Mouse (Mus musculus) embryo, embryonic 11 days (tissue): ENCODE results near the gene Srms.

ENCODE experiments used
- DNase-seq: peaks from one replicate; pipeline ENCODE4 v3.0.0-alpha.2; 2015

Srms gene

DNA sequence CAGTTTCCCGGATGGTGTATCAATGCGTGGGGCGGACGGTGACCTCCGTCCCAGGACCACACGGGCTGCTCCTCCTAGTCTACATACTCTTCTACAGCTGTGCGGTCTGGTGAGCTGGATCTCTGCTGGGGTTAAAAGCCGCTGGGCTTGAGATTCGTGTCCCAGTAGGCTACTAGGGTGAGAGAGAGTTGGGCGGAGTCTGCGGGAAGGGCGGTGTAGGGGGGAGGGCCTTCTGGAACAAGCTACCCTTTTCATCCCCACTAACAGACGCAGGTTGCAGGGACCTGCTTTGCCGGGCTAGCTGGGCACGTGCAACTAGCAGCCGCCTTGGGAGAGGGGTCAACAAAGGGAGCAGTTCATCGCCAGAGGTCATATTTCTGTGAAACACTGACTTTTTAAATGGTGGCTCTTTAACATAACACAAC is at the start of gene Srms:
Gene Srms, minus strand, starts transcription at position 165 of the 425 bp plus-strand sequence.
- DNase-seq = peak; percentile 54

DNA sequence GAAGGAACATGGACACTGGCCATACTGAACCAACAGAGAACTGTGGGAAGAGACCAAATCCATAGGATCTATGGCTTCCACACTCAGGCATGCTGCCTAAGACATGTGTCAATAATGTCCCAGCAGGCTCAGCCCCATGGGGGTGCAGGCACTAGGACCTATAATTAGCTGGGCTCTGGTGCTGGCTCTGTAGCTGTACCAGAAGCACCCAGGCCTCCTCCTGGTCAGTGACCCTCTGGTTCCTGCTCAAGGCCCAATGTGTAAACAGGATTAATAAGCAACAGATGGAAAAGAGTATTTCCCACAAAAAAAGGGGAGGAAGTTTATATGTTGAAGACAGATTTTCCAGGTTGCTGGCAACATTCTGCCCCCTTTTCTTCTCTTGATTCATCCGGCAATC is 40.3 kb upstream of the Srms start:
- no peak for DNase-seq

DNA sequence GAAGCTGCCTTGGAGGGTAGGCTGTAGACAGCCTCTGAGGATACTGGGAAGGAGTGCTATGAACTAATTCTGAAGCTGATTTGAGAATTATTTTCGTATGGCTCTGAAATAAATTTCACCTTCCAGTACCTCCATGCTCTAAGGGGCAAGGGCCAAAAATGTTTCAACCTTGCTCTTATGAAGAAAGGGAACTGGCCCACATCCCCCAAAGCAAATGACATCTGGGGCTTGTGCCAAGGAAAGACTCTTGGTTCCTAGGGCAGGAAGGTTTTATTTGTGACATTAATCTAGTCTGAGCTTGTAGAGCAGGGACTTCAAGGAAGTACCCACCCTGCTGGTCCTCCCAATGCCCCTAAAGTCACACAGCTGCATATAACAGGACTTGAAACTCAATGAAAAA is 38.9 kb upstream of the Srms start:
- no peak for DNase-seq

DNA sequence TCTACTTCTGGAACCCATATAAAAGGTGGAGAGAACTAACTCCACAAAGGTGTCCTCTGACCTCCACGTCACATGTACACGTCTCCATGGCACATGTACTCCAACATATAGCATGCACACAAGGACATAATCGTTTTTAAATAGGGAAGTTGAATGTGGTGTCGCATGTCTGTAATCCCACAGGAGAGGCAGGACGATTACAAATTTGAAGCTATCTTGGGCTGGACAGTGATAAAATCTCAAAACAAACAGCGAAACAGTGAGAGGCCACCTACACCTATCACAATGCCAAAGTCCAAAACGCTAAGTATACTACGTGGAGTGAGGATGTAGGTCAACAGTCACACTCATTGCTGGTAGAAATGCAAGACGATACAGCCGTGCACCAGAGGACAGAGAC is 36.2 kb upstream of the Srms start:
- no peak for DNase-seq

DNA sequence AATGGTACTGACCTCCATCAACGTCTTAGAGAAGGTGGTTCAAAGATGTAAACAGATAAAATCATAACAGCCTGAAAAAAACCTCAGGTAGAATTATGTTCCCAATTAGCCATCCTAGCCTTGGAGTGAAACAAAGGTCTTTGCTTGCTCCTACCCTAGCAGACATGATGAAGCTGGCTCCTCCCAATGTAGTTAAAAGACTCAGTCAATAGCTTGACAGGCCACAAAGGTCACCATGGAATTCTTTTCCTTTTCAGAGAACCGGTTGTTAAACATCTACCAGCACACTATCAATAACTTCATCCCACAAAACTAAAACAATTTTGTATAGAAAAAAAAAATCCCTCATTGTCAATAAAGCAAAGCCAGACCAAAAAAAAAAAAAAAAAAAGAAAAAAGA is 32.0 kb upstream of the Srms start:
- no peak for DNase-seq

DNA sequence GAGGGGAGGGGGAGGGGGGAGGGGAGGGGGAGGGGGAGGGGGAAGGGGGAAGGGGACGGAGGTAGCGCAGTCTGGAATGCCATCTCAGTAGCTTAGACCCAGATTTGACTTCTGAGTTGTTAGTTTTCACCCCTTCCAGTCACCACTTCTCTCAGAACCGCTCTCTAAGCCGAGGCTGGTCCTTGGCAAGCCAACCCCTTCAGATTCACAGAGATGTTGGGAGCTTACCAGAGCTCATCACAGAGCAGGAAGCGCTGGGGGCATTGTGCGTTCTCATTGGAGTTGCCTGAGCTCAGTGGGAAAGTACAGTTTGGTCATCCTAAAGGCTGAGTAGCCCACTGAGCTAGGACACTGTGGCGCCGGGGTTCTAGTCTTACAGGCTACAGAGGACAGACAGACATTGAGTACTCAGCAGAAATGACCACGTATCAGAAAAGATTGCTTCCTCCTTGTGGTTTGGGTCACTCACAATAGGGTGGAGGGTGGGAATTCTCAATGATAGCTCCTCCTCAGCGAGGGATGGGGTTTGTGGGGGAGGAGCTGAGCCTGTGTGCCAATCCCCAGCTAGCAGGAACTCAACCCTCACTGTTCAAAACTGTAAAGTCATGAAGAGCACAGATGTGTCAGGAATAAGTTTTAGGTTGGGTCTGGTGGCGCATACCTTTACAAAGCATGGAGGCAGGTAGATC is 30.9 kb upstream of the Srms start:
- no peak for DNase-seq

DNA sequence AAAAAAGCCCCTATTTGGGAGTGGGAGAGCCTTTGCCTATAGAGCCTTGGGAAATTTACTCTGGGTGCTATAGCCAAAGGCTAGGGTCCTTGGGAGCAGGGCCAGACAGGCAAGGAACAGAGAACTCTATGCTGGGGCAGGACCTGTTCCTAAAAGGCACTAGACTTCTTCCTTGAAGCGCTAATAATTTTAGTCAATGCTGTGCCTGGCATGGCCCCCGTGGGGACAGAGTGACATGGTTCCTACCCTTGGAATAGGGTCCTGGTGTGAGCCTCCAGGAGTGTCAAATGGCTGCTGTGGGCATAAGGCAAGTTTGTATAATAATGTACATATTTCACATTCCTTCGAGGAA is 29.3 kb upstream of the Srms start:
- no peak for DNase-seq

DNA sequence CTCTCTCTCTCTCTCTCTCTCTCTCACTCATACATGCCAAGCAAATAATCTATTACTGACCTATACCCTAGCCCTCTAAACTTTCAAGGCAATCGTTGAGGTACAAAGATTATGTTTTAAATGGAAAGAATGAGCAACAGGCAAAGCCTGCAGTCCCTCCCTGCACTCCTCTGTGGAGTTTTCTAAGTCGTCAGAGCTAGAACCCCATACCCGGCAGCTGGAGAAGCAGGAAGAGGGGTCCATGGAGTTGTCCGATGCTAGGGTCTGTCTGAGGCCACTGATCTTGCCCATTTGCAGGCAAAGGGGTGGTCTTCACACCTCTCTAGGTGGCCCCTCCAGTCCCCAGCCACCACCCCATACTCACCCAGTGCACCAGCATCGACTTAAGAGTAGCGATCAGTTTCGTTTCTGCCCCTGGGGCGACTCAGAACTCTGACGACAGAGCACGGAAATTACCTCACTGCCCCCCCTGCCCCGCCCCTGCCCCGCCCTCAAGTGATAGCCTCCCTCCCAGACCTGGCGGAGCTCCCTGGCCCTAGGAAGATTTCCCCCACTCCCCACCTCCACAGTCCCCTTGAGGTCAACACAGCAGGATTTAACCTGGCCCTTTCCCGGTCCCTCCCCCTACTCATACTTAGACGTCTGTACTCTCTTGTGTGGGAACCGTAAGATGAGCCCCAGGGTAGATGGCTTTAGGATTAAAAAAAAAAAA is 28.8 kb upstream of the Srms start, which contains the start of gene Helz2:
Gene Helz2, minus strand, starts transcription at position 426 of the 712 bp plus-strand sequence.
- peak; percentile 42 for DNase-seq

DNA sequence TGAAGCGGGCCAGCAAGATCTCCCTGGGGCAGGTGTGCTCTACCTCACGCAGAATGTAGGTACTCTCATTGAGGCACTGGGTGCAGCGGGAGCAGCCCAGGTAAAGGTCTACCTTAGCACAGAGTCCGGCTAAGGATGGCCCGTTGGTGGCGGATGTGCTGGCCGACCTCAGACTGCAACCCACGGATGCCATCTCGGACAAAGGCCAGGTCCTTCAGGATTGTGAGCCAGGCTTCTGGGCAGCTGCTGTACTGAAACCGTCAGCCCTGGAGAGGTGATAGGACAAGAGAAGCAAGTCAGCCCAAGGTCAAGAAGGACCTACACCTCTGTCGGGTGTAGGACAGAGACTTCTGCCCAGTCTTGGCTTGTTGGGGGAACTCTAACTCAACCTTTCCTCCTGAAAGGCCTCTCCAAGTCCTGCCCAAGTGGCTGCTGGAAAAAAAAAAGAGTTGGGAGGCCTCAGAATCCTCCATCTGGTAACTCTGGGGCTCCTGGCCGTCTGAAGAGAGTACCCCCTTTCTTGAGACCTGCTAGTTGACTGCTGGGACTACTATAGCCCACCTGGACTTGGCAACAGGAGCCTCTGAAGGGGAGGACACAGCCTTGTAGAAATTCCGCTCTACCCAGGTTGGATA is 27.9 kb upstream of the Srms start:
- no peak for DNase-seq

DNA sequence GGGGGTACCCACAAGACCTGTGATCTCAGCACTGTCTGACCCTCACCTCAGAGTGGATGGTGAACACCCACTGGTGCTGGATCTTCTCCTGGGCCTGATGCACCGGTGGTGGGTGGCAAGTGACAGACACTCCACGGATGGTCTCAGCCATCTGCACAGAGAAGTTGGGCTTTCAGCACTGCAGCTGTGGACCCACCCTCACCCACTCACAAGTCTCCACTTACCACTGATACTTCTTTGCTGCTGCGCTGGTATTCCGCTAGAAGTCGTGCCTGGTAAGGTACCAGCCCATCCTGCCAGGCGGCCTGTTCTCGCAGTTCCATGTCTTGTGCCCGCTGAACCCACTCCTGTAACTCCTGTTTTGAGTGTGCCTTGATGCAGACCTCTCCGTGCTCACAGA is 26.3 kb upstream of the Srms start:
- DNase-seq = no peak

DNA sequence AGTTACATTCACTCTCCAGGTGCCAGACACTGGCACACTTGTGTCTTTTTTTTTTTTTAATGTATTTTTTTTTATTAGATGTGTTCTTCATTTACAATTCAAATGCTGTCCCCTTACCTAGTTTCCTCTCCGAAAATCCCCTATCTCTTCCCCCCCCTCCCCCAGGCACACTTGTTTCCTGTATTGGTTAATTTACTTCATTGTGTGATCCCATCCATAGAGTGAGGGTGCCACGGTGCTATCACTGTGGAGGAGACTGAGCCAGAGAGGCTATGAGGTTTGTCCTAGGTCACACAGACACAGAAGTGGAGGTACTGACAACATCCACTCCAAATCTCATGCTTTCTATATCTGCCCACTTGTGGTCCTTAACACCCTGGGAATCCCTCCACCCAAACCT is 25.9 kb upstream of the Srms start:
- no peak for DNase-seq

DNA sequence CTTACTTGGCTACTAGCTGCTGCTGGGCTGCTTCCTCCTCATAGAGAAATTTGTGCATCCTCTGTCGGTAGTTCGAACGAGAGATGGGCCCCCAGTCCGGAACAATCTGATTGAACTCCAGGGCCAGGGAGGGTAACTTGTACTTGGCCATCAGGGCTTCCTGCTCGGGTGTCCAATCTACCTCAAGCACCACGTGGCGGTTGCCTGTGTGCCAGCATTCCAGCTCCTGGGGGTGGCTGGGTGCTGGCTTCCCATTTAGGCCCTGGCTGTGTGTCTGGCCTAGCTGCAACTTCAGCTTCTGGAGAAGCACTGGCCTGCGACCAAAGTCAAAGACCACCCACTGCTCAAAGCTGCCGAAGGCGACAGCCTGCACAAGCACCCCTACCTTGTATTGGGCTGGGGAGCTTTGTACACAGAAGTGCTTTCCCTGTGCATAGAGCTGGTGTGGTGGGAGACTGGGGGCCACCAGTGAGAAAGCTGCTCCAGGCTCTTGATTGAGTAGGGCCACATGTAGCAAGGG is 25.2 kb upstream of the Srms start:
- no peak for DNase-seq

DNA sequence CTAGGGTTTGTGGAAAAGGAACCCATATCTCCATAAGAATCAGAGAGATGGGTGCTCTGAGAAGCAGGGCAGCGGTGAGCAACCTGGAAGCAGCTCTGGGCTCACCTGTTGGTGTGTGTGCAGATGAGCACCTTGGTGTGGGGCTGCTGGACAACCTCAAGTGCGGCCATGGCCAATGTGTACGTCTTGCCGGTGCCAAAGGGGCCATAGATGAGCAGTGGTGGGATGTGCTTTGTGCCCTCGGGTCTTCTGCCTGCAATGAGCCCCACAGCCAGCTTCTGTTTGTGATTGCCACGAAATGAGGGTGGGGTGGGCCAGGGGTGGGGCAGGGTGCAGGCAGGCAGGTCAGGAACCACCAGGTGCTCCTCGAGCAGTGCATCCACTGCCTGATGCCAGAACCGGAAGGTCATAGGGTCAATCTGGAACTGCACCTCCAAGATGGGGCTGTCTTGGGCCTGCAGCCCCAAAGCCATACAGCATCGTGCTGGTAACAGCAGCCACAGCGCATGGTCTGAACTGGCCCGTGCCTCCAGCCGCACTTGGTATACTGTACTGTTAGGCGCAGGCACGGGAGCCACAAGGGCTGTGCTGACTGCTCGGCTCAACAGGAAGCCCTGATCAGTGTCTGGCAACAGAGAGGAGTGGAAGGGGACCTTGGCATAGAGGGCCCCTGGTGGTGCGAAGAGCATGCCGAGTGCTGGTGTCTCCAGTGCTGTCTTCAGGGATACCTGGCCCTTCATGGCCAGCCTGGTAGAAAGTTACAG is 24.4 kb upstream of the Srms start:
- no peak for DNase-seq

DNA sequence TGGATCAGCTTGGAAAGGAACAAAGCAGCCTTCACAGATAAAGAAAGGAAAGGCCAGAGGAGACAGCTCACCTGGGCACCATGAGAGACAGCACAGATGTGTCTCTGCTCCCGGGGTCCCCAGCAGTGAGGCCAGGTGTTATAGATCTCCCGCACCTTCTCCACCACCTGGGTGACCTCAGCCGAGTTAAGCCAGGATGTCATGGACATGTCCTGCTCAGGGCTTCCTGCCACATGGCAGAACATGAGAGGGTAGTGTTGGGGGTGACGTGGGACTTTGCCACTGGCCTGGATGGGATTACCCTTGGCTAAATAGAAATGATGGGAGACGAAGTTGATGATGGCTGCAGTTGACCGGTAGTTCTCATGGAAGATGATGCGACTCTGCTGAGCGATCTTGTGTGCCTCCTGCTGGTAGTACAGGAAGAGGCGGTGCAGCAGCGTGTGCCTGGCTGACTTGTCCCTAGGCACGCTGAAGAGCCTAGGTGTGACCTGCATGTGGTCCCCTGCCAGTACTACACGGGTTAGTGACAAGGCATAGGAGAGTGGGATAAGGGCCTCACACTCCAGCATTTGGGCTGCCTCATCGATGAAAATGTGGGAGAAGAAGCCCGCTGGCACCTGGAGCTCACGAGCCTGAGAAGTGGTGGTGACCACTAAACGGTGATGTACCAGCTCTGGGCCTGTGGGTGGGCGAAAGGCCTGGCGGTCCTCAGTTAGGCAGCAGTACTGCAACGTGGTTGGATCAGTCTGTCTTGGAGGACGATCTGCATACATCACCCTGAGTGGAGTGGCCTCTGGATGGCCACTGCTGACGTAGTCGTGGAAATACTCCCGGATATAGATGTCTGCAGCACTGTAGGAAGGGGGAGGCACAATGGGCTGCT is 22.9 kb upstream of the Srms start:
- DNase-seq = no peak

DNA sequence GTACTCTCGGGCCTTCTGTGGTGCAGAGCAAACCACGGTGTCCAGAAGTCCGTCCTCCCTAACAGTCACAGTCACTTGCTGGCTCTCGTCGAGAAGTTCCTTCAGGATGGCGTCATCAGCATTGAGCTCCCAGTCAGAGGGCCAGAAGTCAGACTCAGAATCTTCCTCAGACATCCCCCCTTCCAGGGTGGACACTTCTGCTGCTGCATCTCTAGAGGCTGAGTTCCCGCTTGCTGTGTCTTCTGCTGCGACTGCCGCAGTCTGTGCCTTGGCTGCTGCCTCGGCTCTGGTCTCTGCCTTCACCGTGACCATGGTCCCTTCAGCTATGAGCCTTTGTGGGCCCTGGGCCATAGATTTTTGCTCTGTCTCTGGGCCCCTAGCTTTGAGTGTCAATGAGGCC is 21.7 kb upstream of the Srms start:
- DNase-seq = no peak

DNA sequence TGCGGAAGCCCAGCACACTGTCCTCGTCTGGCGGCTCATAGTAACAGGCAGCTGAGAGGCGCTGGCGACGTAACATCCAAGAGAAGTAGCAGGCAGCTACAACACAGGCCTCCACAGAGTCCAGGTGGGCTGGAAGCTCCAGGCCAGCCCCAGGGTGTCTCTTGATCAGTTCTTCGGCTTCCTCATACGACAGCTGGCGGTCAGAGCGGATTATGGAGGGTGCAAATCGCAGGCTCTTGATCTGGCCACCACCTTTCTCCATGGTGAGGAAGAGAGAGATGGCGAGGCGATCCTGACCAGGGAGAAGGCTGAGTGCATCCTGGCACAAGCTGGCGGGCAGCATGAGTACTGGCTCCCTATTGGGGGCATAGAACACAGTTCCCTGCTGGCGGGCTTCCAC is 20.5 kb upstream of the Srms start:
- DNase-seq = no peak

DNA sequence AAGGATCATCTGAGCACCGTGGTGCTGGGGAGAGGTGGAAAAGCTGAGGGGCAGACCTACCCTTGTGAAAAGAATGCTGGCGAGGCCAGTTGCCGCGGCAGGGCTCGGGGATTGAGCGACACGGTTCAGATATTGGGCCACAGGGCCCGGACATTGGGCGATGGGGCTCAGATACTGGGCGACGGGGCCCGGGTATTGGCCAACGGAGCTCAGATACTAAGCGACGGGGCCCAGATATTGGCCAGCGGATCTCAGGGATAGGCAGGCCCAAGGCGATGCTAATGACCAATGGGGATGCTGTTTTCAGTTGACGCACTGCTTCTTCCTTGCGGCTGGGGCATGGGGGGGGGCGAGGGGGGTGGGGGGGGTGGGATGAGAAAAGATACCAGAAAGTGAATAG is 18.2 kb upstream of the Srms start:
- DNase-seq = no peak

DNA sequence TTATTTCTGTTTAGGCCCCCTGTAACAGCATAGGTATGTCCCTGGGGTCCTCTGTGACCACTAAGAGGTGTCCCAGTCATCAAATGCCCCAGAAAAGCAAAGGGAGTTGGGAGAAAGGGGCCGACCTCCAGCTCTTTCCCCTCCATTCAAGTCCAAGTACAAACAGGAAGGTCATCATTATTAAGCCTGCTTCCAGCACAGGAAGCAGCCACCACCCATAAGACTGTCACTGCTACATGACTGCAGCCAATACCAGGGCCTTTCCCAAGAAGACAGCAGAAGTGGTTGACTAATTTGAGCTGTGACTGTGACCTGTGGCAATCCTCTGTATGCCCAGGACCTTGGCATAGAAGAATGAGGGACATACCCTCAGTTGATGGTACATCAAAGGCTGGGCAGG is 15.3 kb upstream of the Srms start:
- DNase-seq = no peak

DNA sequence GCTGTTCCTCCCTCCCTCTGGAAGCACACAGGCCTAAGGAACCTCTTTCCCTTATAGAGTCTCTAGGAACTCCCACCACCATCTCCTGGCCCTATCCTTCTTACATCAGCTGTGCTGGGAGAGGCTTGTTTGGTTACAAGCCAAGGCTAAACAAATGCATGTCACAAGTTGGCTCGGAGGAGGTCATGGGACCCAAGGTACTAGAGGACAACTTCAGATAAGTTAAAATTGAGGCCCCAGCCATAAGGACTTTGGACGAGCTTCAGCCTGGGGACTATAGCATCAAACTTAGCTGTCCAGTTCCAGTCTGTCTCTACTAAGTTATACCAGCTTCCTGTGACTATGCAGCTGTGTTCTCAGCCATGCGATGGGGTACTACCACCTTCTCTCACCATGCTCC is 14.1 kb upstream of the Srms start:
- DNase-seq = no peak

DNA sequence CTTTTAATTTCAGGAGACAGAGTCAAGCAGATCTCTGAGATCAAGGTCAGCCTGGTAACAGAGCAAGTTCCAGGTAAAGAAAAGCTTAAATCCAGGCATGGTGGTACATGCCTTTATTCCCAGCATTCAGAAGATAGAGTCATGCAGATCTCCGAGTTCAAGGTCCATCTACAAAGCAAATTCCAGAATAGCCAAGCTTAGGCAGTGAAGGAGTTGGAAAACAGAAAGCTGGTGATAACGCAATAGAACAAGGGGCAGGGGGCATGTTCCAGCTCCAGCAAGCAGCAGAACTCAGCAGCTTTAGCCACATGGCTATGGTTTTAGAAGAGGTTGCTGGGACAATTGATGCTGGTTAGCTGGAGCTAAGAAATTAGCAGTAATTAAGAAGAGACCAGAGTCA is 12.0 kb upstream of the Srms start:
- no peak for DNase-seq

DNA sequence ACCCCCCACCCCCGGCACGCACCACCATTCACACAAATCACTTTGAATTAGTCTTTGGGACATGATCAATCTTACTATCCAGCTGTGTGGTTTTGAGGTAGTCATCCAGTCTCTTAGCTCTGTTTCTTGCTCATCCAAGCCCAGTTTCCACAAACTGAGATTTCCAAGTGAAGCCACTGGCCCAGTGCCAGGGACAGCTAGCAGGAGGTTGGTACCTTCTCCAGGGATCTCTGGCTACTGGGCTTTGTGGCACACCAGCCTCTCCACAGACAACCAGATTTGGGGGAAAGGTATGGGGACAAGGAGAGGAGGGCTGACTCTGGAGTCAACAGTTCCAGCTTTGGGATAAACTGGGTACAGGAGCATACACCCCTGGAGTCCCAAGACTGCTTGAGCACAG is 7.4 kb upstream of the Srms start:
- DNase-seq = no peak

DNA sequence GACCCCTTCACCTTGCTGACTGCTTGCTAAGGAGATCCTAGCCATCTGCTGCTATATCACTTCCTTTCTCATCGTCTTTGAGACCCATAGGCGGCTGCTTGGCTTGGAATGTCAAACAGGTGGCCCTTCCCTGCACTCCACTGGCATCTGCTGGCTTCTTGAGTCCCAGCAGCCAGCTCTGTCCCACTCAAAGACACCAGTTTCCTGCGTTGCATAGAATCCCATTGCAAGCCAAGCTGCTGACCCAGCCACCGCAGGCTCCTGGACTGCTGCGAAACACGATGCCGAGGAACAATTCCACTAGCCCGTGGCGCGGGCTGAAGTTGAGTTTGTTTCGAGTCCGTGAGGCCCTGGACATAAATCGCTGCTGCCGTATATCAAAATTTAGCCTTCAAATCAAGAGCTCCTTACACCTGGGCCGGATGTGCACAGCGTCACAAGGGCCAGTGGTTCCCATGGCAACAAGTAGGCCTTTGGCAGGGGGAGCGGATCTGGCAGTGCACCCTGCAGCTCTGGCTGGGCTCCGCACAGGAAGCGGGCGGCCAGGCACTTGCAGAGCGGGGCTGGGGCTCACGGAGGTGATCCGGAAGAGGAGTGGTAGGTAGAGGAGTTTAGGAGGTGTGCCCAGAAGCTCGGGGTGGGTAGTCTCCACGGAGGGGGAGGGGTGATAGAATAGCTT is 6.7 kb upstream of the Srms start, which contains the start of gene Fndc11:
Gene Fndc11, plus strand, starts transcription at position 476 of the 679 bp plus-strand sequence.
- peak; percentile 90 for DNase-seq
